Mouse (Mus musculus): ENCODE measurements around the gene Cdkn2aip.

DNA sequence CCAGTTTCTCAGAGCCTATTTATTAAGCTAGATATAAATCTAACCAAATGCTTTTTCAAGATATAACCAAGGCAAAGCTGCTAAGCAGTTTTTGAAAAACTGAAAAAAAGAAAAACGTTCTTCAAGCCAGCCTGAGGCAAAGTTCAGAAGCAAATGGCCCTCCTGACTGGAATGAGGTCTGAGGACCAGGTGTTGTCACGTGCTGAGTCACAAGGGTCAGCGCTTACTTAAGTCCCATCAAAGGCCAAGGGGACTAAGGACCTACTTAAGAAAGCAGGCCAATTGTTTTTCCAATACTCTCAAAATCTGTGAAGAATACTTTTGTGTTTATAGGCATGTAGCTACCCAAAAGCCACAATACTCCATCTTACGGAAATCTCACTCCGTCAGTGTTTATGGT, 50.5 kb downstream of the Cdkn2aip start:
- TF ChIP-seq CTCF (IDR thresholded peaks at IDR 0.05; ENCODE audit: insufficient read depth, low read depth, low read length) (no peak), POLR2A (IDR thresholded peaks at IDR 0.05; ENCODE audit: insufficient read depth, low read depth, low read length) (no peak)

All from olfactory bulb, adult 2 months (tissue).